Mouse (Mus musculus) liver, embryonic 12.5 days (tissue): ENCODE data around the gene Xylt1. TPM values are rescaled to one million over a fixed set of nuclear protein-coding genes. Genes with fewer than 3 reads are reported as not detected.

Experiments used
- ATAC-seq: fragments of 200-750 bp; cut with Nextera tagmentation; 2 replicates; pipeline ENCODE4 v1.8.0; 2017; ENCODE audit warnings: moderate number of reproducible peaks, mild to moderate bottlenecking, moderate library complexity
- H3K27ac ChIP-seq: fragments of 300-500 bp; sonication (generic); 2 replicates; pipeline ENCODE4 v1.5.1; 2016; ENCODE audit warnings: mild to moderate bottlenecking
- H3K27me3 ChIP-seq: fragments of 300-500 bp; sonication (generic); replicated peaks from 2 replicates; pipeline ENCODE4 v1.6.1; 2016; ENCODE audit warnings: mild to moderate bottlenecking, moderate library complexity
- H3K36me3 ChIP-seq: fragments of 300-500 bp; sonication (generic); 2 replicates; pipeline ENCODE4 v1.6.1; 2016; ENCODE audit warnings: mild to moderate bottlenecking, moderate library complexity
- H3K4me1 ChIP-seq: fragments of 300-500 bp; sonication (generic); 2 replicates; pipeline ENCODE4 v1.6.1; 2016
- H3K4me2 ChIP-seq: fragments of 300-500 bp; sonication (generic); 2 replicates; pipeline ENCODE4 v1.6.1; 2016; ENCODE audit warnings: mild to moderate bottlenecking, moderate library complexity
- H3K4me3 ChIP-seq: fragments of 300-500 bp; sonication (generic); 2 replicates; pipeline ENCODE4 v1.5.1; 2016; ENCODE audit warnings: mild to moderate bottlenecking, moderate library complexity
- H3K9ac ChIP-seq: fragments of 300-500 bp; sonication (generic); 2 replicates; pipeline ENCODE4 v1.6.1; 2016; ENCODE audit warnings: mild to moderate bottlenecking, moderate library complexity
- H3K9me3 ChIP-seq: fragments of 300-500 bp; sonication (generic); replicated peaks from 2 replicates; pipeline ENCODE4 v1.6.1; 2016; ENCODE audit warnings: mild to moderate bottlenecking, moderate library complexity
- WGBS: fragments of 180-500 bp; shearing (Covaris S2); methylation state at CpG from one replicate; pipeline ENCODE4 v1.1.7; 2016; ENCODE audit not compliant: insufficient replicate concordance; 5-methylcytosine and 5-hydroxymethylcytosine counted together
- polyA plus RNA-seq: library from polyadenylated mRNA; unstranded; fragments of >200 nt; fragmentation: Nextera tagmentation; extraction: Ambion mirVana; gene quantifications from 2 replicates; pipeline ENCODE4 v1.2.1, GENCODE M21; 2016

Gene Xylt1
- polyA plus RNA-seq, 1 experiment from 2014 or later = 0.58 TPM

GRCm38 (mm10) chr7:117399971-117400370 lies 19.2 kb downstream of the Xylt1 start:
- Histone ChIP-seq H3K4me1 (peaks cover 7% of the 10 kb centered on the region), H3K9ac (no peak overlapping the region), H3K27ac (no peak overlapping the region), H3K4me3 (no peak overlapping the region), H3K36me3 (no peaks in the 10 kb centered on the region), H3K4me2 (no peak overlapping the region), H3K27me3 (no peaks in the 10 kb centered on the region), H3K9me3 (no peaks in the 10 kb centered on the region)
- ATAC-seq = no peak
- WGBS = 76% methylated on average over 5 of the region's 5 CpGs

GRCm38 (mm10) chr7:117401581-117401980 lies 20.8 kb downstream of the Xylt1 start:
- Histone ChIP-seq H3K4me2 (no peak overlapping the region), H3K36me3 (no peaks in the 10 kb centered on the region), H3K27ac (no peak overlapping the region), H3K4me3 (no peak overlapping the region), H3K27me3 (no peaks in the 10 kb centered on the region), H3K9me3 (no peaks in the 10 kb centered on the region), H3K4me1 (peaks cover 12% of the 10 kb centered on the region), H3K9ac (no peak overlapping the region)
- ATAC-seq = no peak
- WGBS = 70% methylated on average over 4 of the region's 4 CpGs

- no peak overlapping the region for H3K9ac ChIP-seq
- H3K27me3 ChIP-seq = no peaks in the 10 kb centered on the region
- H3K4me3 ChIP-seq = no peak overlapping the region
- H3K4me1 ChIP-seq = peaks cover 34% of the 10 kb centered on the region
- peak; percentile 71 for ATAC-seq
- no peaks in the 10 kb centered on the region for H3K36me3 ChIP-seq
- no peaks in the 10 kb centered on the region for H3K9me3 ChIP-seq
- H3K4me2 ChIP-seq = no peak overlapping the region
- H3K27ac ChIP-seq = no peak overlapping the region
- WGBS = 12% methylated on average over 3 of the region's 3 CpGs
Measured at GRCm38 (mm10) chr7:117406336-117406735, 25.6 kb downstream of the Xylt1 start.

GRCm38 (mm10) chr7:117409268-117409988 lies 28.6 kb downstream of the Xylt1 start:
- H3K27me3 ChIP-seq = no peaks in the 10 kb centered on the region
- H3K4me1 ChIP-seq = peaks cover 35% of the 10 kb centered on the region
- H3K36me3 ChIP-seq = no peaks in the 10 kb centered on the region
- 0 out of 2 replicates have a peak, but pooled peaks have one; percentile 35 for ATAC-seq
- 38% methylated on average over 8 of the region's 8 CpGs for WGBS
- H3K27ac ChIP-seq = no peak overlapping the region
- H3K4me3 ChIP-seq = no peak overlapping the region
- no peak overlapping the region for H3K4me2 ChIP-seq
- H3K9ac ChIP-seq = no peak overlapping the region
- H3K9me3 ChIP-seq = no peaks in the 10 kb centered on the region

- H3K36me3 ChIP-seq = no peaks in the 10 kb centered on the region
- no peaks in the 10 kb centered on the region for H3K27me3 ChIP-seq
- H3K4me3 ChIP-seq = no peak overlapping the region
- H3K4me2 ChIP-seq = no peak overlapping the region
- no peak for ATAC-seq
- H3K27ac ChIP-seq = no peak overlapping the region
- WGBS = 85% methylated on average over 2 of the region's 2 CpGs
- H3K4me1 ChIP-seq = peaks cover 25% of the 10 kb centered on the region
- H3K9ac ChIP-seq = no peak overlapping the region
- H3K9me3 ChIP-seq = no peaks in the 10 kb centered on the region
Measured at GRCm38 (mm10) chr7:117411874-117412273, 31.1 kb downstream of the Xylt1 start.

- Histone ChIP-seq H3K9ac (no peak overlapping the region), H3K27ac (no peak overlapping the region), H3K9me3 (no peaks in the 10 kb centered on the region), H3K27me3 (no peaks in the 10 kb centered on the region), H3K4me1 (peaks cover 24% of the 10 kb centered on the region), H3K36me3 (no peaks in the 10 kb centered on the region), H3K4me3 (no peak overlapping the region), H3K4me2 (no peak overlapping the region)
- ATAC-seq = no peak
- 69% methylated on average over 5 of the region's 5 CpGs for WGBS
Measured at GRCm38 (mm10) chr7:117412405-117412804, 31.6 kb downstream of the Xylt1 start.

- Histone ChIP-seq H3K36me3 (no peaks in the 10 kb centered on the region), H3K4me2 (no peak overlapping the region), H3K27ac (no peak overlapping the region), H3K9ac (no peak overlapping the region), H3K9me3 (no peaks in the 10 kb centered on the region), H3K4me3 (no peak overlapping the region), H3K4me1 (peaks cover 11% of the 10 kb centered on the region), H3K27me3 (no peaks in the 10 kb centered on the region)
- WGBS = 48% methylated on average over 12 of the region's 12 CpGs
- ATAC-seq = no peak
Measured at GRCm38 (mm10) chr7:117414341-117415008, 33.7 kb downstream of the Xylt1 start.

GRCm38 (mm10) chr7:117415009-117415363 lies 34.2 kb downstream of the Xylt1 start:
- Histone ChIP-seq H3K4me2 (no peak overlapping the region), H3K4me3 (no peak overlapping the region), H3K36me3 (no peaks in the 10 kb centered on the region), H3K27me3 (no peaks in the 10 kb centered on the region), H3K9ac (no peak overlapping the region), H3K27ac (no peak overlapping the region), H3K9me3 (no peaks in the 10 kb centered on the region), H3K4me1 (peaks cover 7% of the 10 kb centered on the region)
- no peak for ATAC-seq
- 79% methylated on average over 8 of the region's 8 CpGs for WGBS

- no peak for ATAC-seq
- WGBS = 65% methylated on average over 5 of the region's 5 CpGs
- Histone ChIP-seq H3K9me3 (no peaks in the 10 kb centered on the region), H3K9ac (no peak overlapping the region), H3K4me1 (no peaks in the 10 kb centered on the region), H3K27me3 (no peaks in the 10 kb centered on the region), H3K4me2 (no peak overlapping the region), H3K27ac (no peak overlapping the region), H3K4me3 (no peak overlapping the region), H3K36me3 (no peaks in the 10 kb centered on the region)
Measured at GRCm38 (mm10) chr7:117419041-117419440, 38.3 kb downstream of the Xylt1 start.

- Histone ChIP-seq H3K4me3 (no peak overlapping the region), H3K27ac (no peak overlapping the region), H3K4me1 (no peaks in the 10 kb centered on the region), H3K4me2 (no peak overlapping the region), H3K9ac (no peak overlapping the region), H3K27me3 (no peaks in the 10 kb centered on the region), H3K36me3 (no peaks in the 10 kb centered on the region), H3K9me3 (no peaks in the 10 kb centered on the region)
- 69% methylated on average over 2 of the region's 2 CpGs for WGBS
- ATAC-seq = no peak
Measured at GRCm38 (mm10) chr7:117419846-117420245, 39.1 kb downstream of the Xylt1 start.

- no peak overlapping the region for H3K4me3 ChIP-seq
- no peaks in the 10 kb centered on the region for H3K36me3 ChIP-seq
- H3K9ac ChIP-seq = no peak overlapping the region
- H3K27ac ChIP-seq = no peak overlapping the region
- no peak overlapping the region for H3K4me2 ChIP-seq
- no peak for ATAC-seq
- no peaks in the 10 kb centered on the region for H3K27me3 ChIP-seq
- H3K9me3 ChIP-seq = no peaks in the 10 kb centered on the region
- no peaks in the 10 kb centered on the region for H3K4me1 ChIP-seq
Measured at GRCm38 (mm10) chr7:117420301-117420700, 39.5 kb downstream of the Xylt1 start.

- Histone ChIP-seq H3K9ac (no peak overlapping the region), H3K4me3 (no peak overlapping the region), H3K9me3 (no peaks in the 10 kb centered on the region), H3K27me3 (no peaks in the 10 kb centered on the region), H3K4me1 (no peaks in the 10 kb centered on the region), H3K36me3 (no peaks in the 10 kb centered on the region), H3K27ac (no peak overlapping the region), H3K4me2 (no peak overlapping the region)
- WGBS = 64% methylated on average over 11 of the region's 11 CpGs
- ATAC-seq = no peak
Measured at GRCm38 (mm10) chr7:117420836-117421566, 40.2 kb downstream of the Xylt1 start.
